Mouse (Mus musculus): ENCODE data around the gene Zscan20.

The Zscan20 gene

DNA sequence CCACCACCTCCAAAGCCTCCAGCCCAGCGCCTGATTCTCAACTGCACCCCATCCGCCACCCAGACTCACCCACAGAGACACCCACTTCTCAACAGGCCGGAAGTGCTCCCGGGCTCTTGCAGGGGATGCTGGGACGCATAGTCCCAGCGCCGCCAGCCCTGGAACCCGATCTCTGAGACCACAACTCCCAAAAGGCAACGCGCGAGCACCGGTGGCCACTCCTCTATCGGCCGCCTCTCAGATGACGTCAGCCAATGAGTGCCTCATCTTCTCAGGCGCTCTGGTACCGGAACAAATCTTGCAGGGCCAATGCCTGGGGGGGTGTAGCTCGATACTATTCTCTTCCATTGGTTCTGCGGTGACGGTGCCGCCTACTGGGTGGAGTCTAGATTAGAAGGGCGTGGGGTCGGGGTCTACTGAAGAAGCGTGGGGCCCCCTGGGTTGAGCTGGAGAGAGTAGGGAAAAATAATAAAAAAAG lies at the start of gene Zscan20:
Zscan20 (minus strand) TSS at position 174 of the 478 bp plus-strand sequence.
- DNase-seq = peak; percentile 93 to 94

DNA sequence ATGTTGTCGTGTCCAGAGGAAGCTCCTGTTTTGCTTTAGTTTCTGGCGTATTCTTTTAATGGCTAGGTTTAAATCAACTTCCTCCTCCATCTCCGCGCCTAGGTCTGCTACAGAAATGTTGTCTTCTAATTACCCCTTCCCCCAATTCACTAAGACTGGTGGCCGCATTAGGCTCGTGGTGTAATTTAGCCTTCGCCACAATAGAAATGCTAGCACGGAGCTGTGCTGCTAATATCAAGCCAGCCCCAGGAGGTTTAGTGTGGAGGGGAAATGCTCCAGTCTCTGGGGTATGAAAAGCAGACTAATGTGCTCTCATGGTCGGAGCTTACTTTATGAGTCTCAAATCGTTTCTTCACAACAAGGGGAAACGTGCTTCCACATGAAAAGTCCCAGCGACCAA lies 45.5 kb upstream of the Zscan20 start:
- peak; percentile 16 to 27 for DNase-seq

- DNase-seq = peak; percentile 91 to 93
These were observed 44.8 kb upstream of the Zscan20 start, which contains the start of gene Phc2 for GRCm38 (mm10) chr4:128654505-128655381. TSS of gene Phc2 (plus strand) at chr4:128654702.

GRCm38 (mm10) chr4:128652584-128653298 lies 42.8 kb upstream of the Zscan20 start:
- DNase-seq = peak in 1 of 2 experiments; percentile 30

GRCm38 (mm10) chr4:128651530-128651929 lies 41.6 kb upstream of the Zscan20 start:
- DNase-seq = peak; percentile 74 to 85

DNA sequence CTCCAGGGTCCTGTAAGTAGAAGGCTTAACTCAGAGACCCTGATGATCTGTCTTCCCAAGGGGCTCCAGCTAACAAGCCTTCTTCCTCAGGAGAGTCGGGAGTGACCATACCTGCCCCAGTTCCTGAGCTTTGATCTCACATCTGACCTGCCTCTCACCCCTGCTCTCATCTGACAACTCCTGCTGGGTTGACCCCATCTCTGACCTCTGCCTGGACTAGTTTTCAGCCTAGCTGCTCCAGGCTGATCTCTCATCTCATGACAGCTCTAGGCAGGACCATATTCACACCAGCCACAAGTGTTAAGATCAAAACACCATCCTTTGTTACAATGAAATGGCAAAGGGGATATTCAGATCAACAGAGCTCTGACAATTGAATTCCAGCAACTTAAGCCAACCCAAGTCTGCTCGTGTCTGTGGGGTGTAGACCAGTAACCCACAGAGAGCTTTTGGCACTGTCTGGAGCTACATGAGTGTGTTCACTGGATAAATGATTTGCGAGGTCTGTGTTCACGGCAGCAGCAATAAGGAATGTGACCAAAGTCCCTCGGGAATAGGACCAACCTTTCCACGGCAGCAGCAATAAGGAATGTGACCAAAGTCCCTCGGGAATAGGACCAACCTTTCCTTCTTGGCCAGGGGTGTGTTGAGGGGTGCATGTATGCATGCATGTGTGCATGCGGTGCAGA lies 38.8 kb upstream of the Zscan20 start:
- no peak for DNase-seq

GRCm38 (mm10) chr4:128646762-128647161 lies 36.9 kb upstream of the Zscan20 start:
- no peak for DNase-seq

GRCm38 (mm10) chr4:128645896-128646295 lies 36.0 kb upstream of the Zscan20 start:
- DNase-seq = no peak

- DNase-seq = no peak
These were observed 32.1 kb upstream of the Zscan20 start for GRCm38 (mm10) chr4:128641766-128642717.

DNA sequence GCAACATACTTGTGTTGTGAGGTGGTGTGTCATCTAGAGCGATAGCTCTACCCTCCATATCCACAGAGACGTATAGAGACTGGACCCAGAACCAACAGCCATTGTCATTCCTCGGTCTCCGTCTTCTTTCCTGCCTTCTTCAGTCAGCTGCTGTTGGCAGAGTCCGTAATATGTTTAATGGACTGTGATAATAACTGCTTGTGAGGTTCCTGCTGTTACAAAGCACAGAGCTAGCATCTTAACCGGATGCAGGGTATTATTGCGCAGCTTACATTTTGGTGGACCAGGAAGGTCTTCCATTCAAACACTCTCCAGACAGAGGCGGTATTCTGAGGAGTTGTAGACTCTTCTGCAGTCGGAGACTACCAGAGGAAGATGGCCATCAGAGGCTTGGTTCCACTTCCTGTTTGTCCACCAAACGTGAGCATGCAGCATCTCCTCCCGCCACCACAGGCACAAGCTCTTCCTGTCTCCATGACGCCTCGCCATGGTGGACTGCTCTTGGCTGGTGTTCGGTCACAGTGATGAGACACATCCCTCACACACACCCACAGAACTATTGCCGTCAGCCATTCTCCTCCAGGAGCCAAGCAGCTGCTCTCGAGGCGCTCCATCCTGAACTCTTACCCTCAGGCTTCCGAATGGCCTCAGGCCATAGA lies 28.5 kb upstream of the Zscan20 start:
- no peak for DNase-seq

- no peak for DNase-seq
These were observed 27.4 kb upstream of the Zscan20 start for GRCm38 (mm10) chr4:128637250-128637649.

- DNase-seq = no peak
These were observed 26.1 kb upstream of the Zscan20 start for GRCm38 (mm10) chr4:128635894-128636585.

- no peak for DNase-seq
These were observed 25.6 kb upstream of the Zscan20 start for GRCm38 (mm10) chr4:128635451-128635850.

- no peak for DNase-seq
These were observed 11.2 kb upstream of the Zscan20 start for GRCm38 (mm10) chr4:128621109-128621508.

DNA sequence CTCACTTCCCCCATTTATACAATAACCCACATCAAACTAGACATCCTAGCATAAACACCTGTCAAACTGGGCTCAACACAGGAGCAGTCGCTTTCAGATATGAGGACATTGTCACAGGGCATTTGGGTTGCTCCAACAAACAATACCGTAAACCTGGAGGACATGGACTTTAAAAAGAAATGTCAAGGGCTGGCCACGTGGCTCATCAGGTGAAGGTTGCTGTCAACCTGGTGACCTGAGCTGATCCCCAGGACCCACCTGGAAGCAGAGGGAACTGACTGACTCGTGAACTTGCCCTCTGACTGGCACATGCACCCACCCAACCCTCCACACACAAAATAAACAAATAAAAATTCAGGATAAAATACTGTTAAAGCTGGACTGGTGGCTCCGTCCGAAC lies 10.7 kb upstream of the Zscan20 start:
- no peak for DNase-seq

GRCm38 (mm10) chr4:128618963-128619362 lies 9.1 kb upstream of the Zscan20 start:
- no peak for DNase-seq

- DNase-seq = no peak
These were observed 8.5 kb upstream of the Zscan20 start, which contains the start of gene Tlr12 for GRCm38 (mm10) chr4:128618246-128618911. TSS of gene Tlr12 (minus strand) at chr4:128618619.

- no peak for DNase-seq
These were observed 7.6 kb upstream of the Zscan20 start for GRCm38 (mm10) chr4:128617363-128618120.

DNA sequence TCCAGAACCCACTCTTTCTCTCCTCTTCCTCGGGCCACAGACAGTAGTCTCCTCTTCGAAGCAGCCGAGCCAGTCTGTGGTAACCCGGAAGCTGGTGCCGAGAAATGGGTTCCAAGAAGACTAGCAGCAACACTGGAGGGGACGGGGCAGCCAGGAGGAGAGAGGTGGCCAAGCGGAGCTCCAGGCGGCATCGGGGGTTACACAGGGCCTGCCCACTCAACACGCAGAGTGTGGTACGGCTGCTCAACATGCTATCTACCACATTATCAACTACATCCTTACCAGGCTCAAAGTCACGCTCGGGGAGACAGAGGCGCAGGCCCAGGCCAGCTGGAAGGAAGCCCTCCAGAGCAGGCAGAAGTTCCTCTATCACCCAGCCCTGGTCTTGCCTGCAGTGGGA lies 5.9 kb upstream of the Zscan20 start:
- no peak for DNase-seq
